Mouse (Mus musculus) hindbrain, embryonic 15.5 days (tissue): ENCODE measurements around the gene Cfap45. TPM values are rescaled to one million over a fixed set of nuclear protein-coding genes. Genes with fewer than 3 reads are reported as not detected.
A peak's percentile ranks its signal among the peaks of the same experiment; 100 is the strongest.

Experiments
- ATAC-seq: fragments of 200-750 bp; cut with Nextera tagmentation; 2 replicates; pipeline ENCODE4 v1.8.0; 2017; ENCODE audit warnings: low read depth, moderate number of reproducible peaks, moderate TSS enrichment; ENCODE audit not compliant: low FRiP score
- H3K27ac ChIP-seq: fragments of 300-500 bp; sonication (generic); replicated peaks from 2 replicates; pipeline ENCODE4 v1.5.1; 2015; ENCODE audit warnings: mild to moderate bottlenecking, inconsistent platforms
- H3K27me3 ChIP-seq: fragments of 300-500 bp; sonication (generic); 2 replicates; pipeline ENCODE4 v1.6.1; 2015; ENCODE audit warnings: control low read depth, inconsistent platforms
- H3K36me3 ChIP-seq: fragments of 300-500 bp; sonication (generic); 2 replicates; pipeline ENCODE4 v1.6.1; 2015; ENCODE audit warnings: control low read depth, inconsistent platforms
- H3K4me1 ChIP-seq: fragments of 300-500 bp; sonication (generic); replicated peaks from 2 replicates; pipeline ENCODE4 v1.6.1; 2015; ENCODE audit warnings: control low read depth, inconsistent platforms
- H3K4me2 ChIP-seq: fragments of 300-500 bp; sonication (generic); 2 replicates; pipeline ENCODE4 v1.6.1; 2015; ENCODE audit warnings: moderate library complexity, mild to moderate bottlenecking, inconsistent platforms
- H3K4me3 ChIP-seq: fragments of 300-500 bp; sonication (generic); 2 replicates; pipeline ENCODE4 v1.5.1; 2015; ENCODE audit warnings: mild to moderate bottlenecking, inconsistent platforms
- H3K9ac ChIP-seq: fragments of 300-500 bp; sonication (generic); 2 replicates; pipeline ENCODE4 v1.6.1; 2015; ENCODE audit warnings: inconsistent platforms
- H3K9me3 ChIP-seq: fragments of 300-500 bp; sonication (generic); 2 replicates; pipeline ENCODE4 v1.6.1; 2016; ENCODE audit warnings: control low read depth, inconsistent platforms
- WGBS: fragments of 180-500 bp; shearing (Covaris S2); methylation state at CpG from one replicate; pipeline ENCODE4 v1.1.7; 2015; 5-methylcytosine and 5-hydroxymethylcytosine counted together
- polyA plus RNA-seq: library from polyadenylated mRNA; unstranded; fragments of >200 nt; fragmentation: Nextera tagmentation; extraction: Ambion mirVana; gene quantifications from 2 replicates; pipeline ENCODE4 v1.2.1, GENCODE M21; 2015

The Cfap45 gene
- polyA plus RNA-seq, result 2.8 and 4.6 TPM in 2 replicates

- H3K4me1 ChIP-seq, result peaks cover 20% of the 10 kb centered on the region
- no peaks in the 10 kb centered on the region for H3K27me3 ChIP-seq
- H3K9me3 ChIP-seq, result no peaks in the 10 kb centered on the region
- H3K9ac ChIP-seq, result 0 out of 2 replicates have a peak within 1 kb of the TSS, but pooled peaks have one; percentile 6
- 5% methylated on average over 28 of the region's 28 CpGs for WGBS
- ATAC-seq, result peak; percentile 91
- H3K4me3 ChIP-seq, result peak within 1 kb of the TSS; percentile 44
- H3K27ac ChIP-seq, result peak within 1 kb of the TSS; percentile 47; the same call in 1 of the 2 replicates
- no peaks in the 10 kb centered on the region for H3K36me3 ChIP-seq
- H3K4me2 ChIP-seq, result peak within 1 kb of the TSS; percentile 78
These were observed at the start of gene Cfap45 for GRCm38 (mm10) chr1:172520576-172521440. TSS of gene Cfap45 (plus strand) at chr1:172520801.

GRCm38 (mm10) chr1:172472909-172473308 is 47.7 kb upstream of the Cfap45 start:
- Histone ChIP-seq H3K4me1 (no peaks in the 10 kb centered on the region), H3K9me3 (no peaks in the 10 kb centered on the region), H3K4me3 (no peak overlapping the region), H3K27ac (no peak overlapping the region), H3K9ac (no peak overlapping the region), H3K27me3 (no peaks in the 10 kb centered on the region), H3K36me3 (no peaks in the 10 kb centered on the region), H3K4me2 (no peak overlapping the region)
- no peak for ATAC-seq

- Histone ChIP-seq H3K9ac (no peak overlapping the region), H3K36me3 (no peaks in the 10 kb centered on the region), H3K9me3 (no peaks in the 10 kb centered on the region), H3K27ac (no peak overlapping the region), H3K4me3 (no peak overlapping the region), H3K4me2 (no peak overlapping the region), H3K27me3 (no peaks in the 10 kb centered on the region), H3K4me1 (no peaks in the 10 kb centered on the region)
- ATAC-seq, result no peak
- WGBS, result 85% methylated on average over 3 of the region's 3 CpGs
These were observed 46.4 kb upstream of the Cfap45 start for GRCm38 (mm10) chr1:172474196-172474595.

- Histone ChIP-seq H3K9ac (no peak within 1 kb of the TSS), H3K4me2 (no peak within 1 kb of the TSS), H3K27me3 (no peaks in the 10 kb centered on the region), H3K36me3 (no peaks in the 10 kb centered on the region), H3K27ac (no peak within 1 kb of the TSS), H3K9me3 (no peaks in the 10 kb centered on the region), H3K4me1 (no peaks in the 10 kb centered on the region), H3K4me3 (no peak within 1 kb of the TSS)
- WGBS, result 70% methylated on average over 7 of the region's 7 CpGs
- ATAC-seq, result no peak
These were observed 45.4 kb upstream of the Cfap45 start, which contains the start of gene Slamf9 for GRCm38 (mm10) chr1:172475054-172475741. TSS of gene Slamf9 (plus strand) at chr1:172475358.

DNA sequence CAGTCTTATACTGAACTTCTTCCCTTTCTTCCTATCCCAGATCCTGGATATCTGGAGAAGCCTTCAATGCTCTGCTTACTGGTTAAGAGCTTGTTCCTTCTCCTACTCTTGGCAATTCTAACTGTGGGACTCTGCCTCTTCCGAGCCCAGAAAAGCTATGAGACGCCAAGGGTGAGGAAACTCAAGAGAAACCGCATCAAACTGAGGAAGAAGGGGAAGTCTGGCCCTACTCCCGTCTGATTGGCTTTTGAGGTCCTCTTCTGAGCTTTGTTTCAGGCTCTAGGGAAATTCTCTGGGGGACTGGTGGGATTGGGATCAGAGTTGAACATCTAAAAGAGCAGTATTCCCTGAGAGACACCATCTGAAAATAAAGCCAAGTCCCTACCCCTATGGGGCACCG is 42.6 kb upstream of the Cfap45 start:
- ATAC-seq, result no peak
- H3K9ac ChIP-seq, result no peak overlapping the region
- 78% methylated on average over 5 of the region's 5 CpGs for WGBS

DNA sequence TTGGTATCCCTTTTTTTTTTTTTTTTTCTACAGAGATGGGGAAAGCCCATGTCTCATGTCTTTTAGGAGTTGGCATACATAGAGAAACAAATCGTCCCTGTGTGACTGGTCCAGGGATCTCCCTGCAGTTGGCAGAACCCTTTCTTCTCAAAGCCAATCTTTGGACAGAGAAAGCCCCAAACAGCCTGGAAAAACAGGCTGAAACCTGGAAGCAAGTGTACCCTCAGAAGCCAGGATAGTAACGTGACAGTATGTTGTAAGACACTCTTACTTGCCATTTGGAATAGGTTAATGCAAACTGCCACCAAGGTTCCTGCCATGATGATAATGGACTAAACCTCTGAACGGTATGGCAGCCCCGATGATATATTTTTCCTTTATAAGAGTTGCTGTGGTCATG is 40.2 kb upstream of the Cfap45 start:
- Histone ChIP-seq H3K4me2 (no peak overlapping the region), H3K36me3 (no peaks in the 10 kb centered on the region), H3K4me3 (no peak overlapping the region), H3K9me3 (no peaks in the 10 kb centered on the region), H3K27ac (no peak overlapping the region), H3K4me1 (peaks cover 38% of the 10 kb centered on the region), H3K27me3 (0 out of 2 replicates have a peak, but pooled peaks cover 4% of the 10 kb centered on the region), H3K9ac (no peak overlapping the region)
- 91% methylated on average over 4 of the region's 4 CpGs for WGBS
- ATAC-seq, result no peak

More for the DNA sequence above, 42.6 kb upstream of the Cfap45 start:
- H3K9me3 ChIP-seq, result no peaks in the 10 kb centered on the region
- no peak overlapping the region for H3K4me3 ChIP-seq
- no peaks in the 10 kb centered on the region for H3K36me3 ChIP-seq
- H3K4me2 ChIP-seq, result no peak overlapping the region
- H3K4me1 ChIP-seq, result peaks cover 15% of the 10 kb centered on the region
- H3K27ac ChIP-seq, result no peak overlapping the region
- 0 out of 2 replicates have a peak, but pooled peaks cover 4% of the 10 kb centered on the region for H3K27me3 ChIP-seq

DNA sequence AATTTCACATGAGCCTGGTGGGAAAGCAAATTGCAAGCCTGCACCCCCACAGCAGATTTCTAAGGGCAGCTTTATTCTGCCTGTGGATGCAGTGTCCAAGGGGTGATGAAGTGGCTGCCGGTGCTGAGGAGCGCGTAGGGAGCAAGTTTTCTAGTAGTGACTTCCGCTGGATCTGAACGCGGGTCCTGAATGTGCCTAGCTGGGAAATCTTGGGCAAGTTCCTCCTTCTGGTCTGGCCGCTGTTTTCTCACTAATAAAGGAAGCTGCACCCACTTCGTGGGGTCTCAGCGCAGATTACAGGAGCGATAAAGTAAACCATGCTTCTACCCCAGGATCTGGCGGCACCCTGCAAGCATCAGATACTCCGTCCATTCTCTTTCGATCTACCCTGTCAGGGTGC is 39.5 kb upstream of the Cfap45 start:
- WGBS, result 25% methylated on average over 13 of the region's 13 CpGs
- Histone ChIP-seq H3K9me3 (no peaks in the 10 kb centered on the region), H3K9ac (peak overlapping the region; percentile 57), H3K36me3 (no peaks in the 10 kb centered on the region), H3K27ac (no peak overlapping the region), H3K4me3 (peak overlapping the region; percentile 53), H3K4me2 (peak overlapping the region; percentile 86), H3K4me1 (peaks cover 46% of the 10 kb centered on the region), H3K27me3 (0 out of 2 replicates have a peak, but pooled peaks cover 4% of the 10 kb centered on the region)
- no peak for ATAC-seq

DNA sequence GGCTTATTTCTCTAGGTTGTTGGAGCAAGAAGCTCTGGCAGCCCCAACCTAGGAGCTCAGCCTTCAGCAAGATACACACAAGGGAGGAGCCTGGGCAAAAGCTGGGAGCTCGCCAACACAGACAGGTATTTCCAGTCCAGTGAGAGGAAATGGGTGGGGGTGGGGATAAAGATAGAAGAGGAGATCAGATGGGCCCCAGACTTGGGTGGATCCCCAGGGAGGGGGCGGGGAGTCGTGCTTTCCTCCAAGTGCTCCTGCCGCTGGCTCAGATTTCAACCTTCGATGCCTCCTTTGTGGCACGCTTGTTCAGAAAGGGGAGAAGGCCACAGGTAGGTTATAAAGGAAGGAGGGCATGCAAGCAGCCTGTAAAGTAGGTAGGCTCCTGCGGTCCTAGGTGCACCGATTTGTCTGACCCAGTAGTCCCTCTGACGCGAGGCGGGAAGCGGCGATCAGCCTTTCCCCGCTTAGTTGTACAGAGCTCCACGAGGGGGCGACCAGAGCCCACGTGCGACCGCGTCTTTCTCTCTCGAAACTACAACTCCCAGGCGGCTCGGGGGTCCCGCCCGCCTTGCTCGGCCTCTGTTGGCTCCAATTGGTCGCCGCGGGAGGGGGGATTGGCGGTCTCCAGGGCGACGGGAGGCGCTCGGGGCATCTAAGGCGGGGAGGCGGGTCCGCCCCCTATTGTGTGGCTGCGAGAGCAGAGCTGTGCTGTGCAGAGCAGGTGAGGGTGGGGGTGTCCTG is 38.9 kb upstream of the Cfap45 start, which contains the start of gene Igsf9:
TSS of gene Igsf9 (plus strand) at position 249 of the 741 bp plus-strand sequence.
- peak within 1 kb of the TSS; percentile 14 for H3K27ac ChIP-seq
- under 1% methylated on average over 38 of the region's 38 CpGs for WGBS
- peak within 1 kb of the TSS; percentile 57 for H3K9ac ChIP-seq
- 0 out of 2 replicates have a peak, but pooled peaks cover 4% of the 10 kb centered on the region for H3K27me3 ChIP-seq
- H3K36me3 ChIP-seq, result no peaks in the 10 kb centered on the region
- no peaks in the 10 kb centered on the region for H3K9me3 ChIP-seq
- peak within 1 kb of the TSS; percentile 53 for H3K4me3 ChIP-seq
- H3K4me1 ChIP-seq, result peaks cover 52% of the 10 kb centered on the region
- peak; percentile 93 for ATAC-seq
- peak within 1 kb of the TSS; percentile 86 for H3K4me2 ChIP-seq

DNA sequence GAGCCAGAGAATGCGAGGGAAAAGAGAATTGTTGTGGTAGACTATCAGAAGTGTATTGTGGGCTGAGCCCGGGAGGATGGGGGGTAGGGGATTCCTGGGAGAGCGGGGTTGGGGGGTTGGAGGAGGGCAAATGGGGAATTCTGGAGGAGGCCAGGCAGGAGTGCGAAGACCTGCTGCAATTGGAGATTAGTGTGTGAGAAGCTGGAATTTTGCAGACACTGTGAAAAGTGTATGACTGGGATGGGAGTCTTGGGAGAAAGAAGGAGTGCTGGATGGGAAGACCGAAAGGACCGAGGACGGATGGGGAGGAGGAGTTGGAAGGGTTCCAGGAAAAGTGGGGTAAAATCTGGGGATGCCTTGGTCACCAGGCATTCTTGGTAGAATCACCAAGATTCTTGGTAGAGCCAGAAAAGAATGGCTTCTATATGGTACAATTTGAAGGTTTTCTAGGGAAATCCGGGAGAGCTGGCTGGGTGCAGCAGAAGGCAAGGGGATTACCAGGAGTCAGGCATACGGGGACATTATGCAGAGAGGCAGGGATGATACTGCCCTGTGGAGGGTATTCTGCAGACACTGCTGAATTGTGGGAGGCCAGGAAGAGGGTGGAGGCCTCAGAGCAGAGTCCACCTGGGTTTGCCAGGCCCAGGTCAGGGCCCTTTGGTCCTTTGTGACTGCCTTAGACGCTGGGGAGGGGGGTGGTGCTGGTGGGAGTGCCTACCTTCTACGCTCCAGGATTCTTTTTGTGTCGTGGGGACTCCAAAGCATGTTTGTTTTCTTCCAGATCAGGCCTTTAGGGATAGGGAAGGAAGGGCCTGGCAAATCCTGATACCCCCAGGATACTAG is 37.9 kb upstream of the Cfap45 start:
- no peaks in the 10 kb centered on the region for H3K9me3 ChIP-seq
- H3K4me1 ChIP-seq, result peaks cover 62% of the 10 kb centered on the region
- H3K27me3 ChIP-seq, result 0 out of 2 replicates have a peak, but pooled peaks cover 4% of the 10 kb centered on the region
- H3K27ac ChIP-seq, result peak overlapping the region; percentile 14
- 0 out of 2 replicates have a peak, but pooled peaks have one; percentile 0 for ATAC-seq
- peak overlapping the region; percentile 57 for H3K9ac ChIP-seq
- no peaks in the 10 kb centered on the region for H3K36me3 ChIP-seq
- H3K4me3 ChIP-seq, result peak overlapping the region; percentile 53
- WGBS, result 2% methylated on average over 12 of the region's 12 CpGs
- H3K4me2 ChIP-seq, result peak overlapping the region; percentile 86

DNA sequence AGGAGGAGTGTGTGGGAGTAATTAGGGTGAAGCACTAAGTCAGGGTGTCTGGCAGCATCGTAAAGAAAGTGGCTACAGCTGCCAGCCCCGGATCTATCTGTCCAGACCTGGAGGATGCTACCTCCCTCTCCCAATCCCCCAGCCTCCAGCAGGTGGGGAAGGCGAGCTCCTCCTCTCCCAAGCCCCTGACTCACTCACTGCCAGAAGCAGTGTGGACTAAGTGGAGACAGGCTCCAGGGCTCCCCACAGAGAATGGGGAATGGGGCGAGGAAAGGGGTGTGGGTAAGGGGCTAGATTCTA is 37.3 kb upstream of the Cfap45 start:
- peak overlapping the region; percentile 57 for H3K9ac ChIP-seq
- no peaks in the 10 kb centered on the region for H3K9me3 ChIP-seq
- no peak for ATAC-seq
- H3K4me1 ChIP-seq, result peaks cover 62% of the 10 kb centered on the region
- no peaks in the 10 kb centered on the region for H3K36me3 ChIP-seq
- peak overlapping the region; percentile 86 for H3K4me2 ChIP-seq
- H3K27me3 ChIP-seq, result 0 out of 2 replicates have a peak, but pooled peaks cover 4% of the 10 kb centered on the region
- 16% methylated on average over 4 of the region's 4 CpGs for WGBS
- peak overlapping the region; percentile 14; the same call in 1 of the 2 replicates for H3K27ac ChIP-seq
- H3K4me3 ChIP-seq, result peak overlapping the region; percentile 53

DNA sequence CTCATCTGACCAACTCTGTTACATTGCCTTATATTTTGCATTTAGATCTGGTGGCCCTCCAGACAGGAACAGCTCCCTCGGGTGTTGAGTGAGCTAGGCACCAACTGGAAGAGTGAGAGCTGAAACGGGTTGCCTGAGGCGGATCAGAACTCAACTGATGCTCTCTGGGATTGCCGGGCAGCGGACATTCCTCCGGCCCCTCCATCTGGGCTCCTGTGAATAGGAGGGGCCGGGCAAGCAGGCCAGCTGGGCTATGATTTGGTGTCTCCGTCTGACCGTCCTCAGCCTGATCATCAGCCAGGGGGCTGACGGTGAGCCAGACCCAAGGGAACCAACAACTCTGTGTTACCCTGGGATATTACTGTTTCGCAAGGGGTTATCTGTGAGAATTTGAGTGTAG is 36.4 kb upstream of the Cfap45 start:
- Histone ChIP-seq H3K4me3 (peak overlapping the region; percentile 53), H3K9me3 (no peaks in the 10 kb centered on the region), H3K4me2 (peak overlapping the region; percentile 86), H3K27me3 (0 out of 2 replicates have a peak, but pooled peaks cover 4% of the 10 kb centered on the region), H3K4me1 (peaks cover 62% of the 10 kb centered on the region), H3K27ac (no peak overlapping the region), H3K36me3 (no peaks in the 10 kb centered on the region), H3K9ac (peak overlapping the region; percentile 4; the same call in 1 of the 2 replicates)
- ATAC-seq, result no peak
- 30% methylated on average over 11 of the region's 11 CpGs for WGBS
